Mouse (Mus musculus) neural tube, embryonic 14.5 days (tissue): ENCODE measurements around the gene Tigar. TPM values are rescaled to one million over a fixed set of nuclear protein-coding genes. Genes with fewer than 3 reads are reported as not detected.

ENCODE experiments used
- ATAC-seq: fragments of 200-750 bp; cut with Nextera tagmentation; 2 replicates; pipeline ENCODE4 v1.8.0; 2017; ENCODE audit warnings: low read depth, mild to moderate bottlenecking, moderate TSS enrichment, moderate library complexity
- H3K27ac ChIP-seq: fragments of 300-500 bp; sonication (generic); 2 replicates; pipeline ENCODE4 v1.5.1; 2014; ENCODE audit warnings: low read depth, mild to moderate bottlenecking, control low read depth, low read length, moderate library complexity, mixed read lengths
- H3K27me3 ChIP-seq: fragments of 300-500 bp; sonication (generic); 2 replicates; pipeline ENCODE4 v1.6.1; 2014; ENCODE audit warnings: low read length; ENCODE audit not compliant: control insufficient read depth, insufficient read depth
- H3K36me3 ChIP-seq: fragments of 300-500 bp; sonication (generic); 2 replicates; pipeline ENCODE4 v1.6.1; 2014; ENCODE audit warnings: low read length, mixed read lengths; ENCODE audit not compliant: control insufficient read depth, insufficient read depth
- H3K4me1 ChIP-seq: fragments of 300-500 bp; sonication (generic); 2 replicates; pipeline ENCODE4 v1.6.1; 2014; ENCODE audit warnings: low read length; ENCODE audit not compliant: control insufficient read depth, insufficient read depth
- H3K4me2 ChIP-seq: fragments of 300-500 bp; sonication (generic); 2 replicates; pipeline ENCODE4 v1.6.1; 2014; ENCODE audit warnings: mild to moderate bottlenecking, low read depth, low read length, control low read depth
- H3K4me3 ChIP-seq: fragments of 300-500 bp; sonication (generic); 2 replicates; pipeline ENCODE4 v1.5.1; 2014; ENCODE audit warnings: low read depth, low read length, control low read depth, mixed read lengths
- H3K9ac ChIP-seq: fragments of 300-500 bp; sonication (generic); replicated peaks from 2 replicates; pipeline ENCODE4 v1.6.1; 2014; ENCODE audit warnings: low read depth, mild to moderate bottlenecking, control low read depth, low read length, mixed read lengths
- H3K9me3 ChIP-seq: fragments of 300-500 bp; sonication (generic); 2 replicates; pipeline ENCODE4 v1.6.1; 2016; ENCODE audit warnings: low read length; ENCODE audit not compliant: control insufficient read depth
- WGBS: fragments of 180-500 bp; shearing (Covaris S2); extraction: QIAGEN DNeasy Blood & Tissue Kit; methylation state at CpG from one replicate; pipeline ENCODE4 v1.1.7; 2014; 5-methylcytosine and 5-hydroxymethylcytosine counted together
- polyA plus RNA-seq: library from polyadenylated mRNA; unstranded; fragments of >200 nt; fragmentation: Nextera tagmentation; extraction: Ambion mirVana; gene quantifications from 2 replicates; pipeline ENCODE4 v1.2.1, GENCODE M21; 2014

The Tigar gene
- polyA plus RNA-seq, 1 experiment from 2014 or later: 4.2 TPM

DNA sequence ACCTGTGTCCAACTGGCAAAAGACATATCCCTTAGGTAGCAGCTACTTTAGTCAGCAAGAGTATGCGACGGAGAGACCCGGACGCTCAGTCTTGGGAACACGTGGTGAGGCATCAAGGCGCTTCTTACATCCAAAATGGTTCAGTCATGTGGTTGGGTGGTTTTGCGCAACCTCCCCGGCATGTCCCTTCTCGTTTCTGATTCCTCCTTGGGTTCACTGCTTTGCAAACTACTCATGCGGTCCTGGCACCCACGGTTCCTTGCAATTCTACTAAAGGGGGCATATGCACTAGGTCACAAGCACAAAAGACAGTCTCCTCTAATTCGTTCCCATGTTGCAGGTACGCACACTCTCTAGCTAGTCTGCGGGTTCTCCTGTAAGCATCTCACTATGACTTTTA is 20.3 kb upstream of the Tigar start:
- H3K4me3 ChIP-seq: no peak overlapping the region
- H3K4me2 ChIP-seq: no peak overlapping the region
- H3K36me3 ChIP-seq: no peaks in the 10 kb centered on the region
- WGBS: 93% methylated on average over 14 of the region's 14 CpGs
- no peak for ATAC-seq
- H3K9me3 ChIP-seq: no peaks in the 10 kb centered on the region
- no peaks in the 10 kb centered on the region for H3K4me1 ChIP-seq
- H3K27me3 ChIP-seq: no peaks in the 10 kb centered on the region
- H3K9ac ChIP-seq: no peak overlapping the region
- no peak overlapping the region for H3K27ac ChIP-seq

- Histone ChIP-seq H3K36me3 (no peaks in the 10 kb centered on the region), H3K27ac (no peak overlapping the region), H3K9me3 (no peaks in the 10 kb centered on the region), H3K27me3 (no peaks in the 10 kb centered on the region), H3K9ac (no peak overlapping the region), H3K4me3 (no peak overlapping the region), H3K4me2 (no peak overlapping the region), H3K4me1 (no peaks in the 10 kb centered on the region)
- 90% methylated on average over 7 of the region's 7 CpGs for WGBS
- ATAC-seq: no peak
These were observed 14.1 kb upstream of the Tigar start for GRCm38 (mm10) chr6:127123506-127123905.

DNA sequence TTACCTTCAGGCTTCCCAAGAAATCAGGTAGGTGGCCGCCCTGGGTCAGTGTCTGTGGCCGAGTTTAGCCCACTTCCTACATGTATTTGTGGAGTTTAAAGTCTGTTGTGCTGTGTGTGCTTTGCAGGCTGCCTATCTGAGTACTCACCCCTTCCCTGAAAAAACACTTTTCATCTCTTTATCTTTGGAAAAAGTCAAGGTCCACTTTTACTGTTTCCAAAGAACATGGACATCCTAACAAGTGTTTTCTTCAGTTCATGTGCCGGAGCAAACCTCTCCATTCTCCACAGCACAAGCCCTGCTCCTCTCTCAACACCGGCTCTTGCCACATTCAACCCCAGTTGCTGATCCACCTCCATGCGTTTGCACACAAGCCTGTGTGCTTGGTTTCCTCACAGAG is 13.6 kb upstream of the Tigar start:
- H3K36me3 ChIP-seq: no peaks in the 10 kb centered on the region
- H3K27ac ChIP-seq: no peak overlapping the region
- no peaks in the 10 kb centered on the region for H3K9me3 ChIP-seq
- H3K4me1 ChIP-seq: no peaks in the 10 kb centered on the region
- no peaks in the 10 kb centered on the region for H3K27me3 ChIP-seq
- no peak overlapping the region for H3K9ac ChIP-seq
- H3K4me3 ChIP-seq: no peak overlapping the region
- no peak overlapping the region for H3K4me2 ChIP-seq
- no peak for ATAC-seq
- 87% methylated on average over 5 of the region's 5 CpGs for WGBS

GRCm38 (mm10) chr6:127122221-127122806 is 13.0 kb upstream of the Tigar start:
- ATAC-seq: no peak
- Histone ChIP-seq H3K4me1 (no peaks in the 10 kb centered on the region), H3K27me3 (no peaks in the 10 kb centered on the region), H3K27ac (no peak overlapping the region), H3K36me3 (no peaks in the 10 kb centered on the region), H3K9me3 (no peaks in the 10 kb centered on the region), H3K4me2 (no peak overlapping the region), H3K9ac (no peak overlapping the region), H3K4me3 (no peak overlapping the region)
- whole genome bisulfite sequencing: 79% methylated on average over 4 of the region's 4 CpGs

DNA sequence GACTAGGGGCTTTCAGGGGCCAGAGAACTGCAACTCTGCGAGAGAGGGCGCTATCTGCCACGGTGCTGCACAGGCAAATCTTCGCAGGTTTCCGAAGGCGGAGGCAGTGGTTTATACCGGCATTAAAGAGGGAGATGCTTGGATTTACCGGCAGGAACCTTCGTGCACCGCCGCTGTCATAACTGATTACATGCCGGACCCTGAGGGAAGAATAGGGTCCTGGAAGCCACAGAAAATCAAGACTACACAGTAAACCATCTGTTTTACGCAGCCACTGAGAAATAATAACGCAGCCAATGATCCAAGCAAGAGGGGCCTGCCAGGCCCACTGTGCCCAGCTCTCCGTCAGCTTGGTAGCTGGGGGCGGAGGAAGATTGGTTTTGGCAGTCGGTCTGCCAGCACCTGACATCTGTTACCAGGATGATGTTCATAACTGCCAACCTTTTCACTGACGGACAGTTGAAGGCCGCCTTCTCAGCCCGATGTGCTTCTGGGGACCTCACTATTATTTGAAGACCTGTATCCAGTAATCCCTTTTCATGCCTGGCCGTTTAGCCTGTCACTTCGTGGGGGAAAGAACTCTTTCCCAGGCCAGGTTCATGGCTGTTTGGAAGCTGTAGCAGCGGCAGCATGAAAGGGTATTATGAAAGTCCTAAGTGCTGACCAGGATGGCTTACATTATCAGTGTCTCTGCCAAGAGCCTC is 5.5 kb upstream of the Tigar start:
- WGBS: 52% methylated on average over 23 of the region's 23 CpGs
- peak; percentile 61; the same call in 1 of the 2 replicates for ATAC-seq

GRCm38 (mm10) chr6:127108368-127109060 is 843 bp downstream of the Tigar start:
- ATAC-seq: no peak
- peak overlapping the region; percentile 48 for H3K9ac ChIP-seq
- H3K36me3 ChIP-seq: no peaks in the 10 kb centered on the region
- WGBS: 47% methylated on average over 20 of the region's 20 CpGs
- H3K9me3 ChIP-seq: no peaks in the 10 kb centered on the region
- peak overlapping the region; percentile 80 for H3K4me2 ChIP-seq
- peak overlapping the region; percentile 60 for H3K4me3 ChIP-seq
- no peaks in the 10 kb centered on the region for H3K27me3 ChIP-seq
- H3K27ac ChIP-seq: no peak overlapping the region
- no peaks in the 10 kb centered on the region; the same call in 1 of the 2 replicates for H3K4me1 ChIP-seq

More for the DNA sequence above, 5.5 kb upstream of the Tigar start:
- Histone ChIP-seq H3K36me3 (no peaks in the 10 kb centered on the region), H3K9me3 (no peaks in the 10 kb centered on the region), H3K4me3 (no peak overlapping the region), H3K4me1 (no peaks in the 10 kb centered on the region), H3K27ac (no peak overlapping the region), H3K9ac (no peak overlapping the region), H3K4me2 (no peak overlapping the region), H3K27me3 (no peaks in the 10 kb centered on the region)

DNA sequence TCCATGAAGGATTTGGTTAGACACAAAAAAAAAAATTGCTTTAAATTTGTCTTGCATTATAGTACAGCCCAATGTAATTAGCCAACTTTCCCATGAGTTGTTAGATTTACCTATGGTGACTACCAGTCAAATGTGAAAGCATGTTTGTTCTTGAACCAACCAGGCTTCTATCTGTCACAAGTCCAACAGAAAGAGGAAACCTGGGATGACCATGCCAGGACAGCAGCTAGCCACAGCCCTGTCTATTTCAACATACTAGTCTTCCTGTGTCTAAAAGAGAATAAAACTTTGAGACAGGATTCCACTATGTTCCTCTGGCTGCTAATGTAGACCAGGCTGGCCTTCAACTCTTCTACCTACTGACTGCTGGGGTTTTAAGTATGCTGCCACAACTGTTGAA is 1.9 kb downstream of the Tigar start:
- Histone ChIP-seq H3K4me1 (no peaks in the 10 kb centered on the region; the same call in 1 of the 2 replicates), H3K36me3 (no peaks in the 10 kb centered on the region), H3K9ac (no peak overlapping the region), H3K9me3 (no peaks in the 10 kb centered on the region), H3K27me3 (no peaks in the 10 kb centered on the region), H3K4me3 (no peak overlapping the region), H3K4me2 (no peak overlapping the region), H3K27ac (no peak overlapping the region)
- ATAC-seq: no peak

GRCm38 (mm10) chr6:127106726-127107125 is 2.6 kb downstream of the Tigar start:
- H3K9me3 ChIP-seq: no peaks in the 10 kb centered on the region
- no peaks in the 10 kb centered on the region for H3K27me3 ChIP-seq
- no peak overlapping the region for H3K9ac ChIP-seq
- H3K36me3 ChIP-seq: no peaks in the 10 kb centered on the region
- WGBS: 51% methylated on average over 5 of the region's 5 CpGs
- no peak overlapping the region for H3K4me2 ChIP-seq
- no peak overlapping the region for H3K4me3 ChIP-seq
- H3K27ac ChIP-seq: no peak overlapping the region
- H3K4me1 ChIP-seq: no peaks in the 10 kb centered on the region; the same call in 1 of the 2 replicates
- no peak for ATAC-seq

DNA sequence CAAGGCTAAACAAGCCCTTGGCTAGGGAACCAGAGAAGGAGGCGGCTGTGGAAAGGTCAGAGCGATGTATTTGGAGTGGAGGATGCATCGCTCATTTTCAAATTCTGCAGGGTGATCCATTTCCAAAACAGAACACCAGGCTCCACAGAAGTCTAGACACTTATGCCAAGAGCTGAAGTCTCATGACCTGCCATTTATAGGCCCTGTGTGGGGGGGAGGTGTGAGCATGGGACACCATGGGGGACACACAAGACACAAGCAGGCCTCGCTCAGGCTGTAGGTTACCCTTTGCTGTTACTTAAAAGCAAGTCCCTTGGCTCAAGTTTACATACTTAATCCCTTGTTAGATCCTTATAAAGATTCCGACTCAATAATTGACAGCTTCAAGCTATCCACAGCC is 3.2 kb downstream of the Tigar start:
- 88% methylated on average over 5 of the region's 5 CpGs for WGBS
- ATAC-seq: no peak
- no peak overlapping the region for H3K4me2 ChIP-seq
- H3K4me1 ChIP-seq: no peaks in the 10 kb centered on the region; the same call in 1 of the 2 replicates
- H3K27me3 ChIP-seq: no peaks in the 10 kb centered on the region
- H3K36me3 ChIP-seq: no peaks in the 10 kb centered on the region
- no peaks in the 10 kb centered on the region for H3K9me3 ChIP-seq
- no peak overlapping the region for H3K9ac ChIP-seq
- H3K27ac ChIP-seq: no peak overlapping the region
- no peak overlapping the region for H3K4me3 ChIP-seq
